Mouse (Mus musculus) erythroblast, embryonic 14.5 days (primary cell): Measurements from ENCODE around the gene Smad9. TPM values are rescaled to one million over a fixed set of nuclear protein-coding genes. Genes with fewer than 3 reads are reported as not detected.

Experiments
- H3K27me3 ChIP-seq: 2 replicates; pipeline ENCODE4 v1.6.1; 2012; ENCODE audit warnings: inconsistent platforms; ENCODE audit not compliant: control insufficient read depth
- H3K36me3 ChIP-seq: 2 replicates; pipeline ENCODE4 v1.6.1; 2012; ENCODE audit warnings: mild to moderate bottlenecking, inconsistent platforms; ENCODE audit not compliant: control insufficient read depth
- H3K4me1 ChIP-seq: 2 replicates; pipeline ENCODE4 v1.6.1; 2012; ENCODE audit warnings: inconsistent platforms; ENCODE audit not compliant: control insufficient read depth
- H3K4me3 ChIP-seq: replicated peaks from 2 replicates; pipeline ENCODE3; 2012; ENCODE audit warnings: moderate library complexity, mild to moderate bottlenecking, inconsistent platforms
- H3K9me3 ChIP-seq: 2 replicates; pipeline ENCODE4 v1.6.1; 2012; ENCODE audit warnings: low read length, inconsistent platforms, mixed read lengths; ENCODE audit not compliant: control insufficient read depth
- GATA1 ChIP-seq: IDR thresholded peaks from 2 replicates; pipeline ENCODE4 v1.6.1; 2012; ENCODE audit warnings: low read length, inconsistent platforms, mixed read lengths
- TAL1 ChIP-seq: IDR thresholded peaks from 3 replicates; pipeline ENCODE4 v1.6.1; 2012; ENCODE audit warnings: low read length, inconsistent platforms, mixed read lengths
- polyA plus RNA-seq: library from polyadenylated mRNA; stranded (reverse); fragments of >175 nt; gene quantifications from 2 replicates; pipeline ENCODE4 v1.2.3, GENCODE M21; 2012

Smad9 gene
- polyA plus RNA-seq, result not detected in 2 replicates

DNA sequence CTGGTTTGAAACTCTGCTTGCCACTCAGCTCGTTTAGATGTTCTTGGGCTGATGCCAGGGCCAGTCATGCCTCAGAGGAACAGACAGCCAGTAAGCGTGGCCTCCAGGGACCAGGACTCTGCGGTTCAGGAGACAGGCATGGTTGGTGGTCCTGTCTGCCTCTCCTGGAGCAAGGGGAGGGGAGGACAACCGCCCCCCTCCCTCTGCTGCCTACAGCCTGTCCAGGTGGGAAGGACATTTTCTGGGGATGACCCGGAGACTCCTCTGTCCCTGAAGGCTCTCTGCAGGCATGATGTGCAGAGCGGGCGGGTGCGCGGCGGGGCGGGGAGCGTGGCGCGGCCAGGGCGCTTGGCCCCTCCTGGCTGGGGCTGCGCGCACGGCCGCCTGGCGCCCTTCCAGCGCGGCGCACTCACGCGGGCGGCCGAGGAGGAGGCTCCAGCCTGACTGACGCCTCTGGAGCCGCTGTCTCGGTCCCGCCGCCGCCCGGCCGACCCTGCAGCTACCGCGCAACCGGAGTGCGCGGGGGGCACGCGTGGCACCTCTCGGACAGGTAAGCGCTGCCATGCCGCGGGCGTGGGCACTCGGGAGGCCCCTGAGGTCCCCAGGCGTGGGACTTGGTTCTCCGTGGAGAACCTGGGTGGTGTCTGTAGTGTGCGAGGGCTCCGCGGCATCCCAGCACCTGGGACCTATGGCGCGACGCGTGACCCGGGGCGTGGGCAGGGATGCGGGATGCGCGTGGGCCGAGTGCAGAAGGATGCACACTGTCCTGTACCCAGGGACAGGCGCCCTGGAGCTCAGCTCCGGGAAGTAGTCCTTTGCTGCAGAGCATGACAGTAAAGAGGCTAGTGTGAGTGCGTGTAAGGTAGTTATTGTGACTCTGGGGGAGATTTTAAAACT, at the start of gene Smad9:
Gene Smad9 (plus strand): TSS at position 438 of the 897 bp plus-strand sequence.
- Histone ChIP-seq H3K4me1 (no peaks in the 10 kb centered on the region), H3K9me3 (no peaks in the 10 kb centered on the region), H3K36me3 (peaks cover 7% of the 10 kb centered on the region), H3K27me3 (peaks cover 29% of the 10 kb centered on the region), H3K4me3 (peak within 1 kb of the TSS; percentile 40)
- no peak for TF ChIP-seq TAL1
- TF ChIP-seq GATA1, result no peak

GRCm38 (mm10) chr3:54708972-54709371, 46.4 kb upstream of the Smad9 start:
- Histone ChIP-seq H3K9me3 (no peaks in the 10 kb centered on the region), H3K36me3 (peaks cover 94% of the 10 kb centered on the region), H3K4me1 (no peaks in the 10 kb centered on the region), H3K4me3 (no peak overlapping the region), H3K27me3 (no peaks in the 10 kb centered on the region)
- TF ChIP-seq TAL1 (no peak), GATA1 (no peak)

- Histone ChIP-seq H3K36me3 (peaks cover 94% of the 10 kb centered on the region), H3K4me3 (no peak within 1 kb of the TSS), H3K9me3 (no peaks in the 10 kb centered on the region), H3K4me1 (no peaks in the 10 kb centered on the region), H3K27me3 (no peaks in the 10 kb centered on the region)
- no peak for TF ChIP-seq TAL1
- TF ChIP-seq GATA1, result no peak
Observed at GRCm38 (mm10) chr3:54714253-54714652, 41.1 kb upstream of the Smad9 start, which contains the start of gene Gm21958. Gm21958 (minus strand) TSS chr3:54714353.

DNA sequence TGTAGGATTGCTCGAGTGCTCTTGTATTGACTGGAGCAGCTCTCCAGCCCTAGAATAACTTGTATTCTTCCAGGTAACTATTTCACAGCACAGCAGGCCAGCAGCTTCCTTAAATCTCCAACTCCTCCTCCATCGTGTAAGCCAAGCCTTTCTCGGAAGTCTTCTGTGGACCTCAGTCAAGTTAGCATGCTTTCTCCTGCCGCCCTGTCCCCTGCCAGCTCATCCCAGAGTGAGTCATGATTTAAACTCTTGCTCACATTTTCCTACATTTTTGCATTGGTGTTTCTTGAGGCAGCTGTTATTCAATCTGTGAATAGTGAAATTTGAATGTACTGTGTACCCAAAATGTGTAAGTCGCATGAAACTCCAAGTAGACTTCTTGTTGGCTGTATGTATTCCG, 39.9 kb upstream of the Smad9 start:
- H3K36me3 ChIP-seq, result peaks cover 87% of the 10 kb centered on the region
- no peaks in the 10 kb centered on the region for H3K4me1 ChIP-seq
- H3K27me3 ChIP-seq, result no peaks in the 10 kb centered on the region
- H3K9me3 ChIP-seq, result no peaks in the 10 kb centered on the region
- TF ChIP-seq GATA1 (no peak), TAL1 (no peak)
- H3K4me3 ChIP-seq, result no peak overlapping the region

GRCm38 (mm10) chr3:54717348-54717747, 38.0 kb upstream of the Smad9 start:
- Histone ChIP-seq H3K4me3 (no peak overlapping the region), H3K27me3 (no peaks in the 10 kb centered on the region), H3K9me3 (no peaks in the 10 kb centered on the region), H3K36me3 (peaks cover 87% of the 10 kb centered on the region), H3K4me1 (no peaks in the 10 kb centered on the region)
- TF ChIP-seq TAL1 (no peak), GATA1 (no peak)

GRCm38 (mm10) chr3:54718947-54719346, 36.4 kb upstream of the Smad9 start:
- peaks cover 3% of the 10 kb centered on the region for H3K4me1 ChIP-seq
- TF ChIP-seq TAL1, result no peak
- TF ChIP-seq GATA1, result no peak
- H3K36me3 ChIP-seq, result peaks cover 89% of the 10 kb centered on the region
- no peaks in the 10 kb centered on the region for H3K9me3 ChIP-seq
- H3K4me3 ChIP-seq, result no peak overlapping the region
- H3K27me3 ChIP-seq, result no peaks in the 10 kb centered on the region

DNA sequence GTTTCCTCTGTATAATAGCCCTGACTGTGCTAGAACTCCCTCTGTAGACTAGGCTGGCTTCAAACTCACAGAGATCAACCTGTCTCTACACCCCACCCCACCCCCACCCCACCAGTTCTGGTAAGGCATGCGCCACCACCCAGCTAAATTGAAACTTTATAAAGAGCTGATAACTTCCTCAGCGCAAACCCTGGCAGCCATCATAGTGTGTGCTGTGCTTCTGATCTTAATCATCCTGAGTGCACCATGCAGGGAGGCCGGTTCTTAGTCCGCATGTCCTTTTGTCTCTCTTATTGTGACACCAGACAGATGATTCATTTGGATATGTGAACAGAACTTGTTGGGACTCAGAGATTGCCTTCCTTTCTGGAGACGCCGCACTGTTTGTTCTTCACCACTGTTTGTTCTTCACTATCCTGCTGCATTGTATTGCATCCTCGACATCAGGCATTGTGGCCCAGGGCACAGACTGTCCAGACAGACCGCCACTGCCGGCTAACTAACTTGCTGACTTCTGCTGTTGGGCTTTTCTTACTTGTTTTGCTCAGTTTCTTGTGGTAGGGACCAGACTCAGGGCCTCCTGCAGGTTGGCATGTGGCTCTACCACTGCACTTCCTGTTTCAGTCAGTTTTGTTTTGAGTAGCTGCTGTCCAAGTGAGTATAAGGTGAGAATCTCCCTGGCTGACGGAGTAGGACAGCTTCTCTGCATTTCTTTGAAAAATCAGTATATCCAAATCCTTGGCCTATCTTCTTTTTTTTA, 31.5 kb upstream of the Smad9 start:
- Histone ChIP-seq H3K27me3 (no peaks in the 10 kb centered on the region), H3K9me3 (no peaks in the 10 kb centered on the region), H3K4me1 (peaks cover 4% of the 10 kb centered on the region), H3K4me3 (no peak overlapping the region), H3K36me3 (peaks cover 75% of the 10 kb centered on the region)
- TF ChIP-seq GATA1, result no peak

DNA sequence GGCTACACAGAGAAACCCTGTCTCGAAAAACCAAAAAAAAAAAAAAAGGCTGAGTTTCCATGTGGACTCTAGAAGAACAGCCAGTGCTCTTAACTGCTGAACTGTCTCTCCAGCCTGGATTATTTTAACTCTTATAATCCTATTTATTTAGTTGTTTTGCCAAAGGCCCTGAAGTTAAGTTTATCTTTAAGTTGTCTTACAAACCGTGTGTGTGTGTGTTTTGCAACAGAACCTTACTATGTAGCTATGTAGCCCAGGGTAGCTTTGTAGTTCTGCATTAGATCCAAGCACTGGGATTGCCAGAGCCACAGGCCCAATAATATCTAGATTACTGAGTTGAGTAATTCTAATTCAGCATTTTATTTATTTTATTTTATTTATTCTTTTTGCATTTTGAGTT, 30.0 kb upstream of the Smad9 start:
- peaks cover 4% of the 10 kb centered on the region for H3K4me1 ChIP-seq
- no peaks in the 10 kb centered on the region for H3K9me3 ChIP-seq
- TF ChIP-seq TAL1 (no peak), GATA1 (no peak)
- H3K36me3 ChIP-seq, result peaks cover 81% of the 10 kb centered on the region
- no peaks in the 10 kb centered on the region for H3K27me3 ChIP-seq
- no peak overlapping the region for H3K4me3 ChIP-seq

DNA sequence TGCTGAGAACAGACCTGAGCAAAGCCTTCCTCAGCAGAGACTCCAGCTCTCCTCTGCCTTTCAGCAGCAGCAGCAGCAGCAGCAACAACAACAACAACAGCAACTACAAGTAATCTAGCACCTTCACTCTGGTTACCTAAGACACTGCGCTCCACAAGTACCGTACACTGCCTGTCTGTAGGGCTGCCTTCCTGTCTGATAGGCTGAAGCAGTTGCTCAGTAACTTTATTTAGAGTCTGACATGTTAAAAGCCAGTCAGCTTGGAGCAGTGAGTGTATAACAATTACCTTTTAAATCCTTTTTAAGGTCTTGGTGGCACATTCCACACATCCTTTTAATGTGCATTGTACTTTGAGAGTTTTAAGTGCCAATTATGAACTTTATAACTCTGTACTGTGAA, 27.8 kb upstream of the Smad9 start:
- no peaks in the 10 kb centered on the region for H3K9me3 ChIP-seq
- TF ChIP-seq GATA1 (no peak), TAL1 (no peak)
- peaks cover 10% of the 10 kb centered on the region for H3K4me1 ChIP-seq
- no peaks in the 10 kb centered on the region for H3K27me3 ChIP-seq
- H3K4me3 ChIP-seq, result no peak overlapping the region
- peaks cover 82% of the 10 kb centered on the region for H3K36me3 ChIP-seq
